Mouse (Mus musculus): ENCODE measurements around the gene F11r. TPM values are rescaled to one million over a fixed set of nuclear protein-coding genes. Genes with fewer than 3 reads are reported as not detected.

The F11r gene
- polyA plus RNA-seq, 1 experiment from 2014 or later: 14.0 TPM

GRCm38 (mm10) chr1:171477758-171478545, 40.6 kb downstream of the F11r start:
- WGBS: 64% methylated on average over 27 of the region's 27 CpGs
- DNase-seq (ENCODE audit: low spot score): no peak
- peak overlapping the region; percentile 49; the same call in 1 of the 2 replicates for H3K27ac ChIP-seq (replicated peaks)

GRCm38 (mm10) chr1:171478968-171479367, 41.6 kb downstream of the F11r start:
- peak; percentile 40 for DNase-seq (ENCODE audit: low spot score)
- WGBS: 55% methylated on average over 2 of the region's 2 CpGs
- H3K27ac ChIP-seq (replicated peaks): no peak overlapping the region

More at GRCm38 (mm10) chr1:171477758-171478545, 40.6 kb downstream of the F11r start:
- no peaks in the 10 kb centered on the region for H3K4me1 ChIP-seq
- H3K36me3 ChIP-seq: no peaks in the 10 kb centered on the region
- peaks cover 12% of the 10 kb centered on the region for H3K9me3 ChIP-seq (replicated peaks)
- H3K4me3 ChIP-seq: peak overlapping the region; percentile 34
- H3K27me3 ChIP-seq (ENCODE audit: low read depth, poor library complexity, severe bottlenecking): no peaks in the 10 kb centered on the region

GRCm38 (mm10) chr1:171494241-171494640, 56.9 kb downstream of the F11r start:
- no peaks in the 10 kb centered on the region for H3K36me3 ChIP-seq
- no peak overlapping the region for H3K4me3 ChIP-seq
- H3K27me3 ChIP-seq (ENCODE audit: low read depth, poor library complexity, severe bottlenecking): no peaks in the 10 kb centered on the region
- no peaks in the 10 kb centered on the region for H3K4me1 ChIP-seq
- 90% methylated on average over 13 of the region's 13 CpGs for WGBS
- H3K9me3 ChIP-seq (replicated peaks): peaks cover 13% of the 10 kb centered on the region
- no peak overlapping the region for H3K27ac ChIP-seq (replicated peaks)
- no peak for DNase-seq (ENCODE audit: low spot score)

More at GRCm38 (mm10) chr1:171478968-171479367, 41.6 kb downstream of the F11r start:
- Histone ChIP-seq H3K4me1 (no peaks in the 10 kb centered on the region), H3K4me3 (no peak overlapping the region), H3K36me3 (no peaks in the 10 kb centered on the region), H3K9me3 (replicated peaks) (peaks cover 18% of the 10 kb centered on the region), H3K27me3 (ENCODE audit: low read depth, poor library complexity, severe bottlenecking) (no peaks in the 10 kb centered on the region)

GRCm38 (mm10) chr1:171495371-171495770, 58.0 kb downstream of the F11r start:
- no peaks in the 10 kb centered on the region for H3K4me1 ChIP-seq
- H3K27me3 ChIP-seq (ENCODE audit: low read depth, poor library complexity, severe bottlenecking): no peaks in the 10 kb centered on the region
- no peak for DNase-seq (ENCODE audit: low spot score)
- 0 out of 2 replicates have a peak, but pooled peaks cover 6% of the 10 kb centered on the region for H3K9me3 ChIP-seq (replicated peaks)
- H3K36me3 ChIP-seq: no peaks in the 10 kb centered on the region
- H3K27ac ChIP-seq (replicated peaks): no peak overlapping the region
- no peak overlapping the region for H3K4me3 ChIP-seq
- 88% methylated on average over 6 of the region's 6 CpGs for WGBS

- no peak overlapping the region for H3K27ac ChIP-seq (replicated peaks)
- no peaks in the 10 kb centered on the region for H3K9me3 ChIP-seq (replicated peaks)
- no peak for DNase-seq (ENCODE audit: low spot score)
- no peak overlapping the region for H3K4me3 ChIP-seq
- peaks cover 13% of the 10 kb centered on the region for H3K4me1 ChIP-seq
- no peaks in the 10 kb centered on the region for H3K36me3 ChIP-seq
- 81% methylated on average over 5 of the region's 5 CpGs for WGBS
- no peaks in the 10 kb centered on the region for H3K27me3 ChIP-seq (ENCODE audit: low read depth, poor library complexity, severe bottlenecking)
Measured at GRCm38 (mm10) chr1:171499856-171500255, 62.5 kb downstream of the F11r start.

- no peaks in the 10 kb centered on the region for H3K9me3 ChIP-seq (replicated peaks)
- 66% methylated on average over 6 of the region's 6 CpGs for WGBS
- DNase-seq (ENCODE audit: low spot score): no peak
- peaks cover 13% of the 10 kb centered on the region for H3K4me1 ChIP-seq
- no peak overlapping the region for H3K27ac ChIP-seq (replicated peaks)
- H3K36me3 ChIP-seq: peaks cover 4% of the 10 kb centered on the region; the same call in 1 of the 2 replicates
- H3K4me3 ChIP-seq: no peak overlapping the region
- no peaks in the 10 kb centered on the region for H3K27me3 ChIP-seq (ENCODE audit: low read depth, poor library complexity, severe bottlenecking)
Measured at GRCm38 (mm10) chr1:171501016-171501610, 63.8 kb downstream of the F11r start.

GRCm38 (mm10) chr1:171501636-171502080, 64.3 kb downstream of the F11r start:
- H3K27me3 ChIP-seq (ENCODE audit: low read depth, poor library complexity, severe bottlenecking): no peaks in the 10 kb centered on the region
- peak overlapping the region; percentile 41 for H3K4me3 ChIP-seq
- H3K4me1 ChIP-seq: peaks cover 13% of the 10 kb centered on the region
- H3K36me3 ChIP-seq: peaks cover 6% of the 10 kb centered on the region; the same call in 1 of the 2 replicates
- peak overlapping the region; percentile 80 for H3K27ac ChIP-seq (replicated peaks)
- WGBS: 6% methylated on average over 5 of the region's 5 CpGs
- H3K9me3 ChIP-seq (replicated peaks): no peaks in the 10 kb centered on the region
- peak; percentile 57 for DNase-seq (ENCODE audit: low spot score)

- no peaks in the 10 kb centered on the region for H3K27me3 ChIP-seq (ENCODE audit: low read depth, poor library complexity, severe bottlenecking)
- no peaks in the 10 kb centered on the region for H3K9me3 ChIP-seq (replicated peaks)
- peaks cover 6% of the 10 kb centered on the region; the same call in 1 of the 2 replicates for H3K36me3 ChIP-seq
- peak overlapping the region; percentile 69 for H3K4me3 ChIP-seq
- WGBS: 2% methylated on average over 14 of the region's 14 CpGs
- H3K27ac ChIP-seq (replicated peaks): peak overlapping the region; percentile 94
- H3K4me1 ChIP-seq: peaks cover 13% of the 10 kb centered on the region
- peak; percentile 68 for DNase-seq (ENCODE audit: low spot score)
Measured at GRCm38 (mm10) chr1:171502388-171503249, 65.3 kb downstream of the F11r start.

- Histone ChIP-seq H3K9me3 (replicated peaks) (no peaks in the 10 kb centered on the region), H3K27ac (replicated peaks) (peak within 1 kb of the TSS; percentile 94), H3K36me3 (peaks cover 6% of the 10 kb centered on the region; the same call in 1 of the 2 replicates), H3K27me3 (ENCODE audit: low read depth, poor library complexity, severe bottlenecking) (no peaks in the 10 kb centered on the region), H3K4me3 (peak within 1 kb of the TSS; percentile 69), H3K4me1 (peaks cover 13% of the 10 kb centered on the region)
- DNase-seq (ENCODE audit: low spot score): peak; percentile 94
- under 1% methylated on average over 19 of the region's 19 CpGs for WGBS
Measured at GRCm38 (mm10) chr1:171503250-171503591, 65.9 kb downstream of the F11r start, which contains the start of gene Alyref2. Gene Alyref2 (plus strand): TSS chr1:171503478.

- Histone ChIP-seq H3K36me3 (peaks cover 6% of the 10 kb centered on the region; the same call in 1 of the 2 replicates), H3K4me3 (peak overlapping the region; percentile 69), H3K27me3 (ENCODE audit: low read depth, poor library complexity, severe bottlenecking) (no peaks in the 10 kb centered on the region), H3K4me1 (peaks cover 13% of the 10 kb centered on the region), H3K9me3 (replicated peaks) (no peaks in the 10 kb centered on the region), H3K27ac (replicated peaks) (peak overlapping the region; percentile 94)
- WGBS: under 1% methylated on average over 53 of the region's 53 CpGs
- DNase-seq (ENCODE audit: low spot score): peak; percentile 79
Measured at GRCm38 (mm10) chr1:171503592-171504291, 66.4 kb downstream of the F11r start.

- 81% methylated on average over 4 of the region's 4 CpGs for WGBS
- Histone ChIP-seq H3K27me3 (ENCODE audit: low read depth, poor library complexity, severe bottlenecking) (no peaks in the 10 kb centered on the region), H3K9me3 (replicated peaks) (no peaks in the 10 kb centered on the region), H3K4me1 (peaks cover 13% of the 10 kb centered on the region), H3K36me3 (peaks cover 6% of the 10 kb centered on the region; the same call in 1 of the 2 replicates), H3K4me3 (peak overlapping the region; percentile 69), H3K27ac (replicated peaks) (0 out of 2 replicates have a peak overlapping the region, but pooled peaks have one; percentile 4)
- no peak for DNase-seq (ENCODE audit: low spot score)
Measured at GRCm38 (mm10) chr1:171504586-171504985, 67.3 kb downstream of the F11r start.
